Mouse (Mus musculus) hindbrain, embryonic 15.5 days (tissue): ENCODE results near the gene 4930556J24Rik. TPM values are rescaled to one million over a fixed set of nuclear protein-coding genes. Genes with fewer than 3 reads are reported as not detected.
"Not testable (repeated sequence)": the region's sequence is repeated elsewhere in the genome, so short reads cannot be mapped to it uniquely, and the experiment has no call there.

Experiments used
- ATAC-seq: fragments of 200-750 bp; cut with Nextera tagmentation; 2 replicates; pipeline ENCODE4 v1.8.0; 2017; ENCODE audit warnings: low read depth, moderate number of reproducible peaks, moderate TSS enrichment; ENCODE audit not compliant: low FRiP score
- H3K27ac ChIP-seq: fragments of 300-500 bp; sonication (generic); replicated peaks from 2 replicates; pipeline ENCODE4 v1.5.1; 2015; ENCODE audit warnings: mild to moderate bottlenecking, inconsistent platforms
- H3K27me3 ChIP-seq: fragments of 300-500 bp; sonication (generic); 2 replicates; pipeline ENCODE4 v1.6.1; 2015; ENCODE audit warnings: control low read depth, inconsistent platforms
- H3K36me3 ChIP-seq: fragments of 300-500 bp; sonication (generic); 2 replicates; pipeline ENCODE4 v1.6.1; 2015; ENCODE audit warnings: control low read depth, inconsistent platforms
- H3K4me1 ChIP-seq: fragments of 300-500 bp; sonication (generic); replicated peaks from 2 replicates; pipeline ENCODE4 v1.6.1; 2015; ENCODE audit warnings: control low read depth, inconsistent platforms
- H3K4me2 ChIP-seq: fragments of 300-500 bp; sonication (generic); 2 replicates; pipeline ENCODE4 v1.6.1; 2015; ENCODE audit warnings: moderate library complexity, mild to moderate bottlenecking, inconsistent platforms
- H3K4me3 ChIP-seq: fragments of 300-500 bp; sonication (generic); 2 replicates; pipeline ENCODE4 v1.5.1; 2015; ENCODE audit warnings: mild to moderate bottlenecking, inconsistent platforms
- H3K9ac ChIP-seq: fragments of 300-500 bp; sonication (generic); 2 replicates; pipeline ENCODE4 v1.6.1; 2015; ENCODE audit warnings: inconsistent platforms
- H3K9me3 ChIP-seq: fragments of 300-500 bp; sonication (generic); 2 replicates; pipeline ENCODE4 v1.6.1; 2016; ENCODE audit warnings: control low read depth, inconsistent platforms
- WGBS: fragments of 180-500 bp; shearing (Covaris S2); methylation state at CpG from one replicate; pipeline ENCODE4 v1.1.7; 2015; 5-methylcytosine and 5-hydroxymethylcytosine counted together
- polyA plus RNA-seq: library from polyadenylated mRNA; unstranded; fragments of >200 nt; fragmentation: Nextera tagmentation; extraction: Ambion mirVana; gene quantifications from 2 replicates; pipeline ENCODE4 v1.2.1, GENCODE M21; 2015

4930556J24Rik gene
- polyA plus RNA-seq, 1 experiment from 2014 or later, result 0.13 TPM

DNA sequence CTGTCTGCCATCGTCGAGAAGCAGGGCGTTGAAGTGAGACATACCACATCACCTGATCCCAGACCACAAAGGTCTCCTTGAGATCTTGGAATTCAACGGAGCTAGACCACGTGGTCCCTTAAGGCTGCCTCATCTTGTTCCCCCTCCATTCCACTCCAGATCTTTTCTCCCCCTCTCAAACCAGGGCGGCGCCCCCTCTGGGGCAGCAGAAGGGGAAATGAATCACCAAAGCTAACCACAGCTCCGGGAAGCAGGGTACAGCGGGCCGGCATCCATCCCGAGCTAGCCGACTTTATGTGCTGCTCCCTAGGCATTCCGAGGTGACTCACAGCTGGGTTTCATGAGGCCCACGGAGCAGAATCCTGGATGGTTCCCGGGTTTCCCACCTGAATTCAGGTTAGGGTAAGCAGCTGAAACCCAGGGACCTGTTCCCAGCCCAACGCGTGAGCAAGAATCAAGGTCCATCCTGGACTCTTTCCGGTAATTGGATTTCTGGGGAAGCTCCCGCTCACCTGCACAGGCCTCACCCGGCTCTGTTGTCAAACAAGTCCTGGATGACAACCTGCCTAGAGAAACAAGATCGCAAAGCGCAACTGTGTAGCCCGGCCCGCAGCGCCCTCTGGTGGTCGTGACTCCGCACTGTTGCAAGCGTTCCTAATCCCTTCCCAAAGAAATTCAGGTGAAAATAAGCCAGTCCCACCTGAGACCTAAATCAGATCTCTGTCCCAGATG lies 62.3 kb downstream of the 4930556J24Rik start, which contains the start of gene Slc35e4:
Gene Slc35e4 (minus strand): TSS at position 556 of the 732 bp plus-strand sequence.
- Histone ChIP-seq H3K27ac (peak within 1 kb of the TSS; percentile 72), H3K9ac (peak within 1 kb of the TSS; percentile 53), H3K4me3 (peak within 1 kb of the TSS; percentile 54), H3K4me1 (peaks cover 47% of the 10 kb centered on the region), H3K36me3 (no peaks in the 10 kb centered on the region), H3K27me3 (no peaks in the 10 kb centered on the region), H3K9me3 (no peaks in the 10 kb centered on the region), H3K4me2 (peak within 1 kb of the TSS; percentile 74)
- under 1% methylated on average over 28 of the region's 28 CpGs for WGBS
- ATAC-seq, result peak; percentile 77

GRCm38 (mm10) chr11:3913316-3914108 lies 63.1 kb downstream of the 4930556J24Rik start:
- peaks cover 53% of the 10 kb centered on the region for H3K4me1 ChIP-seq
- H3K9me3 ChIP-seq, result no peaks in the 10 kb centered on the region
- H3K36me3 ChIP-seq, result no peaks in the 10 kb centered on the region
- peak overlapping the region; percentile 74 for H3K4me2 ChIP-seq
- peak; percentile 92 for ATAC-seq
- H3K9ac ChIP-seq, result peak overlapping the region; percentile 53
- H3K27ac ChIP-seq, result peak overlapping the region; percentile 72
- peak overlapping the region; percentile 54 for H3K4me3 ChIP-seq
- under 1% methylated on average over 65 of the region's 65 CpGs for WGBS
- no peaks in the 10 kb centered on the region for H3K27me3 ChIP-seq

DNA sequence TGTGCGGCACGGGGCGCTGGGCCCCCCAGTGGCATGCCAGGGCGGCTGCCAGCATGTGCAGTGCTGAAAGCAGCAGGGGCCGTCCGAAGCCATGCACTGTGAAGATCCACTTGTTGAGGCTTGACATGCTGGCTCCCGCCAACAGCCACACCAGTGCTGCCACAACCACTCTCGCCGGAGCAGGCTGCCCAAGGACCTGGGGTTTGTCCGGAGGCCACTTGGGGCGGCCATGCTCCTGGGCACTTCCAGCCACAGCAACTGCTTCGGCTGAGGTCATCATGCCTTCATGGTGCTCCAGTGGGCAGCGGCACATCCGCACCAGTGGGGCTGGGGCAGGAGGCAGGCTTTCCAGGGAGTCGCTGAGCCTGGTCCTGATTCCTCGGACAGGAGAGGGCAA lies 63.7 kb downstream of the 4930556J24Rik start:
- 2% methylated on average over 16 of the region's 16 CpGs for WGBS
- H3K9me3 ChIP-seq, result no peaks in the 10 kb centered on the region
- no peaks in the 10 kb centered on the region for H3K27me3 ChIP-seq
- H3K36me3 ChIP-seq, result no peaks in the 10 kb centered on the region
- H3K4me3 ChIP-seq, result peak overlapping the region; percentile 54
- H3K4me2 ChIP-seq, result peak overlapping the region; percentile 74
- peak overlapping the region; percentile 72 for H3K27ac ChIP-seq
- ATAC-seq, result peak; percentile 5; the same call in 1 of the 2 replicates
- H3K9ac ChIP-seq, result peak overlapping the region; percentile 53
- H3K4me1 ChIP-seq, result peaks cover 53% of the 10 kb centered on the region

DNA sequence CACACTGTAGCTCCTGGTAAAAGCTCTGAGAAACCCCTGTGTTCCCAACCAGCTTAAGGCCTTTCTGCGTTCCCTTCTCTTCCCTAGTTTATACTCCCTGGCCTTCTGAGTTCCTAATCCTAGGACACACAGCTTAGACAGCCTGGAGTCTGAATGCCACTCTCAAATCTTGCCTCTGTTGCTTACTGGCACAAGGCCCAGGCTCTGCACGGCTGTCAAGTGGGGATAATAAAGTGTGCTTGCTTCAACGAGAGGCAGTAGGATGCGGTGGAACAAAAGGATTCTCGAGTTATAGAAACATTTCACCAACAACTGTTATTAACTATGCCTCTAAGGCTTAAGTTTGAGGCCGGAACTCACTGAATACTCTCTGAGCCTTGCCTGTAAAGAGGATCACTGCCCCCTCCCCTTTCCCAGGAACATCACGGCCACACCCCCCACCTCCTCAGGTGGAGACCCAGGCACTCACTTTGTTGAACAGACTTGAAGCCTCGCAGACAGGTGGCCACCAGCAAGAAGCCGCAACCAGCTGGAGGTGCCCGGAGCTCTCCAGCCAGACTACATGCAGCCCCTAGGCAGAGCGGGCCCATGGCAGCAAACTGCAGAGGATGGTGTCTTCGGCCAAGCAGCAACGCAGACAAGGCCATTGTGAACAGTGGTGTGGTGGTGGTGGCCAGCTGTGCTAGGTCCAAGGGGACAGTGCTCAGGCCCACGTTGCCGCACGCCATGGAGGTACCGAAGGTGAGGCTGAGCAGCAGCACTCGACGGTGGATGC lies 64.3 kb downstream of the 4930556J24Rik start:
- H3K27me3 ChIP-seq, result no peaks in the 10 kb centered on the region
- H3K4me2 ChIP-seq, result peak overlapping the region; percentile 74
- WGBS, result 11% methylated on average over 19 of the region's 19 CpGs
- peak overlapping the region; percentile 72 for H3K27ac ChIP-seq
- peaks cover 2% of the 10 kb centered on the region for H3K36me3 ChIP-seq
- no peaks in the 10 kb centered on the region for H3K9me3 ChIP-seq
- H3K4me1 ChIP-seq, result peaks cover 53% of the 10 kb centered on the region
- peak overlapping the region; percentile 53 for H3K9ac ChIP-seq
- ATAC-seq, result peak; percentile 19
- H3K4me3 ChIP-seq, result peak overlapping the region; percentile 54

DNA sequence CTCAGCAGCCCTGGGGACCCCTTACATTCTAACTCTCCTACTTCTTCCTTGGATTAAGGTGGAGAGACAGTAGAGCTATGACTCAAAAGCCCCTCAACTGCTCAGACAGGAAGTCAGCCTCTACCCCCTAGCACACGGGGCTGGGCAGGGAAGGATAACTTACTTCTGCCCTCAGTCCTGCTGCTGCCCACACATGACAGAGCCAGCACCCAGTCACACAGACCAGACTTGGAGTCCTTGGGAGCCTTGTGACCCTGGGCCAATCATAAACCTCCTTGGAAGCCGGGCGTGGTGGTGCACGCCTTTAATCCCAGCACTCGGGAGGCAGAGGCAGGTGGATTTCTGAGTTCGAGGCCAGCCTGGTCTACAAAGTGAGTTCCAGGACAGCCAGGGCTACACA lies 65.1 kb downstream of the 4930556J24Rik start:
- not testable (repeated sequence) for H3K9me3 ChIP-seq, H3K27me3 ChIP-seq, ATAC-seq, H3K27ac ChIP-seq, H3K36me3 ChIP-seq
- peak overlapping the region; percentile 20; the same call in 1 of the 2 replicates for H3K9ac ChIP-seq
- peak overlapping the region; percentile 54 for H3K4me3 ChIP-seq
- WGBS, result 83% methylated on average over 6 of the region's 6 CpGs
- peaks cover 53% of the 10 kb centered on the region for H3K4me1 ChIP-seq
- H3K4me2 ChIP-seq, result peak overlapping the region; percentile 74

- H3K4me3 ChIP-seq, result peak overlapping the region; percentile 54
- no peak for ATAC-seq
- no peak overlapping the region for H3K27ac ChIP-seq
- H3K4me2 ChIP-seq, result peak overlapping the region; percentile 74
- 58% methylated on average over 5 of the region's 5 CpGs for WGBS
- peaks cover 9% of the 10 kb centered on the region for H3K36me3 ChIP-seq
- no peaks in the 10 kb centered on the region for H3K9me3 ChIP-seq
- H3K27me3 ChIP-seq, result no peaks in the 10 kb centered on the region
- peaks cover 53% of the 10 kb centered on the region for H3K4me1 ChIP-seq
- peak overlapping the region; percentile 20; the same call in 1 of the 2 replicates for H3K9ac ChIP-seq
Observed at GRCm38 (mm10) chr11:3910513-3911310, 65.9 kb downstream of the 4930556J24Rik start.

- peak overlapping the region; percentile 20 for H3K4me2 ChIP-seq
- H3K36me3 ChIP-seq, result peaks cover 9% of the 10 kb centered on the region
- H3K9me3 ChIP-seq, result no peaks in the 10 kb centered on the region
- H3K27me3 ChIP-seq, result no peaks in the 10 kb centered on the region
- no peak overlapping the region for H3K4me3 ChIP-seq
- H3K4me1 ChIP-seq, result peaks cover 48% of the 10 kb centered on the region
- no peak overlapping the region for H3K27ac ChIP-seq
- WGBS, result 90% methylated on average over 4 of the region's 4 CpGs
- H3K9ac ChIP-seq, result no peak overlapping the region
- ATAC-seq, result no peak
Observed at GRCm38 (mm10) chr11:3909236-3909635, 67.3 kb downstream of the 4930556J24Rik start.

- Histone ChIP-seq H3K27ac (no peak overlapping the region), H3K4me2 (no peak overlapping the region), H3K4me3 (no peak overlapping the region), H3K9me3 (no peaks in the 10 kb centered on the region), H3K4me1 (peaks cover 31% of the 10 kb centered on the region), H3K9ac (no peak overlapping the region), H3K27me3 (no peaks in the 10 kb centered on the region), H3K36me3 (peaks cover 11% of the 10 kb centered on the region)
- WGBS, result 86% methylated on average over 1 of the region's 1 CpGs
- no peak for ATAC-seq
Observed at GRCm38 (mm10) chr11:3905446-3905845, 71.1 kb downstream of the 4930556J24Rik start.

DNA sequence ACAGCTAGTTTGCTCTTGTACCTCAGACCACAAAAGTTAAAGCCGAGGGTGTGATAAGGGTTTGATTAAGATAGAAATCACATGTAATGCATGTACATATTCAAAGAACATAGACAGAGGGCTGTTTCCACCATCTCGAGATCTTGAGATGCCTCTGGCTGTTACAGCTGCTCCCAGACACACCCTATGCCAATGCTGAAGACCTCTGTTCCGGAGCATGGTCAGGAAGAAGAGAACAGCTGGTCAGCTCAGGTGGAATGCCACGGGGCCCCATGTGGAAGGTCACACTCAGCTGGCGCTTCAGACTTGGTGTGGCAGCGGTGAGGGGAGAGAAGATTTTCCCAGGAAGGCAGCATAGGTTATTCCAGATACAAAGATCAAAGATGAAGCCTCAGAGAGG lies 71.9 kb downstream of the 4930556J24Rik start:
- Histone ChIP-seq H3K9ac (no peak overlapping the region), H3K4me1 (peaks cover 24% of the 10 kb centered on the region), H3K27ac (no peak overlapping the region), H3K36me3 (peaks cover 11% of the 10 kb centered on the region), H3K4me2 (no peak overlapping the region), H3K9me3 (no peaks in the 10 kb centered on the region), H3K27me3 (no peaks in the 10 kb centered on the region), H3K4me3 (no peak overlapping the region)
- 88% methylated on average over 6 of the region's 6 CpGs for WGBS
- no peak for ATAC-seq

- Histone ChIP-seq H3K27ac (no peak overlapping the region), H3K4me2 (no peak overlapping the region), H3K27me3 (no peaks in the 10 kb centered on the region)
Observed at GRCm38 (mm10) chr11:3903046-3903445, 73.5 kb downstream of the 4930556J24Rik start.

DNA sequence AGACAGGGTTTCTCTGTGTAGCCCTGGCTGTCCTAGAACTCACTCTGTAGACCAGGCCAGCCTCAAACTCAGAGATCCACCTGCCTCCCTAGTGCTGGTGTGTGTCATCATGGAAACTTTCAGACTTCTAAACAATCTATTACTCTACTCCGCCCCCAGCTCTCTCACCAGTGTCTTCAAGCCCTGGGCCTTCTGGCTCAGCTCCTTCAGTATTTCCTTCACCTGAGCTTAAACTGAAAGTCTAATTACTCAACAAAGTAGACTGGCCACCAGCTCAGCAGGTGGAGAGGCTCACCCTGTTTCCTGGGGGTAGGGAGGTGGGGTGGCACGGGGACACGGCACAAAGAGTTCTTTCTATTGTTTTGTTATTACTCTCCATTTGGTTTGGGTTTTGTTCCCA lies 74.1 kb downstream of the 4930556J24Rik start:
- H3K27ac ChIP-seq, result no peak overlapping the region
- H3K4me2 ChIP-seq, result no peak overlapping the region
- no peaks in the 10 kb centered on the region for H3K9me3 ChIP-seq
- ATAC-seq, result no peak
- peaks cover 18% of the 10 kb centered on the region for H3K36me3 ChIP-seq
- H3K4me3 ChIP-seq, result no peak overlapping the region
- no peak overlapping the region for H3K9ac ChIP-seq
- 88% methylated on average over 3 of the region's 3 CpGs for WGBS
- no peaks in the 10 kb centered on the region for H3K27me3 ChIP-seq
- peaks cover 19% of the 10 kb centered on the region for H3K4me1 ChIP-seq

More at GRCm38 (mm10) chr11:3903046-3903445, 73.5 kb downstream of the 4930556J24Rik start:
- H3K4me3 ChIP-seq, result no peak overlapping the region
- 0 out of 2 replicates have a peak, but pooled peaks have one; percentile 25 for ATAC-seq
- WGBS, result 69% methylated on average over 5 of the region's 5 CpGs
- no peak overlapping the region for H3K9ac ChIP-seq
- peaks cover 18% of the 10 kb centered on the region for H3K36me3 ChIP-seq
- peaks cover 19% of the 10 kb centered on the region for H3K4me1 ChIP-seq
- no peaks in the 10 kb centered on the region for H3K9me3 ChIP-seq
